Mouse (Mus musculus) thymus, postnatal 4 days (tissue): ENCODE measurements around the gene Mpv17.

Experiments
- DNase-seq: peaks from one replicate; pipeline ENCODE4 v3.0.0; 2021

Gene Mpv17

DNA sequence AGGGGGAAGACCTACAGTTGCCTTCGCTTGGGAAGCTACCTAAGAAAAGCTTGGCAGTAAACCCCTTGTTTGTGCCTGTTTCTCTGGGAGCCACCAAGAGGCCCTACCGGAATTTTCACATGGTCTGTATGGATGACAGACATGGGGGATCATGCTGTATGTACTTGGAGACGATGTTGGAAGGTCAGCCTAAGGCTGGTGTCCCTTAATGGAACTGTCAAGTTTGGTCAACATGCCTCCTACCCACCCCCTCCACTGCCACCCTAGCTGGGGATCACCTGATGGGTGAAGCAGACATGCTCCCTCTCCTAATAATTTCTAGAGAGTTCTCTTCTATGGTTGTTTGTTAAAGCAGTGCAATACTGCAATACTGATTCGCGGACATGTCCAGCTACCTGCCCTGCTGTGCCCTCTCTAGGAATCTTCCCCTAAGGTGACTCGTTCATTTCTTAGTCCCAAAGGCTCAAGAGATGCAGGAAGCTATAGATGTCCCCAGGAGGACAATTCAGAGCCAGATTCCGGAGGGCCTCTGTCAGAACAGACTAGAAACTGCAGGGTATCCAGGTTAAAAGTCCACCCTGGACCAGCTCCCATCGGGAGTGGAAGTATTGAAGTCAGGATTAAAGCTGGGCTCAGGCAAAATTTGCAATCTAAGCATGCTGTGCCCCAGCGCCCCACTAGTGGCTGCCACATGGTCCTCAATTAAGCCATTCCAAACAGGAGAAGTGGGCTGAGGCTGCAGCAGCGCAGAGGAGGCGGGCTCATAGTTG is 58.2 kb downstream of the Mpv17 start:
- no peak for DNase-seq

DNA sequence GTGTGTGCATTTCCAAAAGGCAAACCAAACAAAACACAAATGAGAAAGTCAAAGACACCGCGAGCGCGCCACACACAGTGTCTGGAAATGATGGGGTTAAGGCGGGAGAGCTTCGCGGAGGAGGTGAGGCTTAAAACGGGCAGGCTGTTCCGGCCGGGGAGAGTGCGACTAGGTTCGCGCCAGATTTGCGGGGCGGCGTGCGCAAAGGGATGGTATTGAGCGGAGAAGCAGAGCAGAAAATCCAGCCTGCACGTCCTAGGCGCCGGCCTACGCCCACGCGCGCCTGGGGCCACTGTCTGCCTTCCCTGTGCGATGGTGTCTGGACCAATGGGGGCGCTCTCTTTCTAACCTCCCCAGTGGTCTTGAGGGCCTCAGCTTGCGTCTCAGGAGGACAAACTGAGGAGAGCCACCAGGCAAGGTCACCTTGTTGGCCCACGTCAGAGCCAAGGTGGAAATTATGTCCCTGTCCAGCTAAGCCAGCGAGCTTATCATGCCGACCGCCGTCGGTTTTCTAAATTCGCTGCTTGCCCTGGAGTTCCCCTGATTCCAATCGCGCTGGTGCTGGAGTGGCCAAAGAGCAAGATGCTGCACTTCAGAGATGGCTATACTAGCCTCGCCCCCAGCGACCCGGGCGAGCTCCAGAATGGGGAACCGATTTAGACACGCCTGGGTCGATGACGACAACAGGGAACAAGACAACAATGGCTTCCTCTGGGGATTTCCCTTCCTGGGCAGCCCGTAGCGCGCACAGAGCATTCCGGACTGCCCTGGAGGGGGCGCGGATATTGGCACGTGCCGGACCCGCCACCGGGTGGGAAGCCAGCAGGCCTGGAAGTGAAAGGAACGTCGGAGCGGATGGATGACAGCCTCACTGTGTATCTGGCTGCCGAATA is 59.0 kb downstream of the Mpv17 start:
- DNase-seq, result peak; percentile 61

DNA sequence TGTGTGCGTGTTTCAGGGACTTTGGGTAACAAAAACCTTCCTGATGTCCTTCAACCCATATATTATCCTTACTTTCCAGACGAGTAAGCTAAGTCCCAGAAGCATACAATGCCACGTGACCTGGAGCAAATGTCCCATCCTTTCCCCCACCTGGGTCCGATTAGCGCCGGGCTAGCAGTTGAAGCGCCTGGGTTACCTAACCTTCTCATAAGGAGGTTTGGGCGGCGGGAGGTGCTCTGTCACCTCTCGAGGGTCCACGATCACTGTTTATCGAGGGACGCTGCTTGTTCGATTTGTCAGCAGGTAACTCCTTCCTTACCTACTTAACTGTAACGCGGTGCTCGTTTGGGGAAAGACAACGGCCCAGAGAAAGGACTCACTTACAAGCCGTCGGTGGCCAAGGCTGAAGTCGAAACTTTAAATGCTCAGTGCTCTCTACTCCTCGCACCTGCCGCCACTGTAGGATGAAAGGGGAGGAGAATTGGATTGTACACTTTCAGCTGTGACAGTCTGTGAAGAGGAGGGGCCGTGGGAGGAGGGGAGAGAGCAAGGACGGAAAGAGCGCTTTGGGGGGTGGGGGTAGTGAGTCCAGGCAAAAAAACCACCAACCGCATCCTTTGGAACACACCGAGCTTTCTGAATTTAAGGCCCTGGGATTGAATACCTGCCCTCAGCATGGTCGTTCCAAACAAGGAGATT is 59.8 kb downstream of the Mpv17 start:
- peak; percentile 50 for DNase-seq

DNA sequence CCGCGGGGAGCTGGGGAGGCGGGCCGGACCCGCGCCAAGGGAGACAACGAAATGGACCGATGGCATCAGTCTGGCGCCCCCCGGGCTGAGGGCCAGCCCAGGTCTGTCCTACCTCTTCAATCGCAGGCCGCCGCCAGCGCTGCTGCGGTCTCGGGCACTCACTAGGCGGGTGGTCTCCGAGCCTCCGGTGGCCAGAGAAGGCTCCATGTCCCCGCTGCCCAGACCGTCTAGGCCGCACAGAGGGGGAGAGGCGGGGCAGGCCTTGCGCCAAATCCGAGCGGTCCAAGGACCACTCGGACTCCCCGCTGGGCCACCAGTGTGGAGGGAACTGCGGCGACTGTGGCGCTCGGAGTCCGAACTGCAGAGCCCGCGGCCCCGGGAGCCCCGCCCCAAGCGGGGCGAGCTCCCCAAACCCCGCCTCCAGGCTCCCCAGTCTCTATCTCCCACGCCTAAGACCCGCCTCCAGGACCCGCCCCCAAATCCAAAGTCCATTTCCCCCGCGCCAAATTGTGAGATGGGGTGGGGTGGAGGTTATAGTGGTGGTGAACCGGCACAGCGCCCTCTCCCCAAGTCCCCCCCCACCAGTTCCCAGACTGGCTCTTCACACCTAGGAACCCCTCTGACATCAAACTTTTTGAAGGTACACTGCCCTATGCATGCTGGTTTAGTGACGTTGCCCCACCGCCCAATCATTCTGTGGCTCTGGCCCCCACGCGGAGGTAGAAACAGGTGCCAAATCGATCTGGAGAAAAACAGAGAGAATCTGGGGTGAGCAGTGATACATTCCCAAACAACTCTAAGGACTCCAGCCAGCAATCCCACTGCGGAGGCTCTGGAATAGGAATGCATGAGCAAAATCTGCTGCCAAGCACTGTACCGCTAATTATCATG is 60.7 kb downstream of the Mpv17 start:
- peak; percentile 73 for DNase-seq

DNA sequence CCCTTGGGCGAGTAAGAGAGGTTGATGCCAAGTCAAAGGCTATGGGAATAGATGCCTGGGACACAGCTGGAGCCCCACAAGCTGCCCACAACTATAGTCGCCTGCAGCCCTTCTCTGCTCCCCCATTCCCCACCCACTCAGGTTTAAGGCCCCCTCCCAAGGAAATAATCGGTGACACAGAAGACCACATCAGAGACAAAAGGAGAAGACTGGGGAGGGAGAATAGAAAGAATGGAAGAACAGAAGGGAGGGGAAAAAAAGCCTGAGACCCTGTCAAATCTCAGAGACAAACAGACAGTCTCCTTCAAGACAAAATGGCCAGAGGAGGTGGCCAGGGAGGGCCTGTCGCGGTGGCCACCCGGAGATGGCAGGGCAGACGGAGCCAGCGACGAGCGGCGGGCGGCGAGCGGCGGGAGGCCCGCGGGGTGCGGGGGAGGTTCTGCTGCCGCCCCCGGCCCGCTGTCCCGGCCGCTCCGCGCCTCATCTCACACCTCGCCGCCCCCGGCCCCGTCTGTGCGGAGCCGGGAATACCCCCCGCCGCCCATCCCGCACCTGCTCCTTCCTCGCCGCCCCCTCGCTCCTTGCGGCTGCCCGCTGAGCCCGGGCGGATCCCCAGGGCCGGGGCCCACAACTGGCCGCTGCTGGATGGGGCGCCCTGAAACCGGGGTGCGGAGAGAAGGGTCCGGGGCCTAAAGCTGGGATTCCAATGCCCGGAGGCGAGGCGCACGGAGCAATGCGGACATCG is 61.6 kb downstream of the Mpv17 start:
- DNase-seq, result no peak
